Mouse (Mus musculus) C2C12 (cell line): Measurements from ENCODE around the gene Aldh3b2. TPM values are rescaled to one million over a fixed set of nuclear protein-coding genes. Genes with fewer than 3 reads are reported as not detected.

Experiments used
- H3K27me3 ChIP-seq: one replicate; pipeline ENCODE4 v1.6.1; 2011; ENCODE audit not compliant: control insufficient read depth, insufficient read depth, insufficient read length
- H3K36me3 ChIP-seq: one replicate; pipeline ENCODE4 v1.6.1; 2011; ENCODE audit not compliant: control insufficient read depth, insufficient read depth
- H3K4me3 ChIP-seq: one replicate; pipeline ENCODE4 v1.5.1; 2011; ENCODE audit warnings: mild to moderate bottlenecking, control low read depth; ENCODE audit not compliant: poor library complexity, insufficient read depth, severe bottlenecking
- H3K79me2 ChIP-seq: one replicate; pipeline ENCODE4 v1.6.1; 2011; ENCODE audit not compliant: control insufficient read depth, insufficient read depth
- H3K79me3 ChIP-seq: one replicate; pipeline ENCODE4 v1.6.1; 2011; ENCODE audit warnings: low read depth, control low read depth
- H3ac ChIP-seq: one replicate; pipeline ENCODE3; 2011; ENCODE audit warnings: low read depth; ENCODE audit not compliant: control insufficient read depth, insufficient read length
- CEBPB ChIP-seq: IDR thresholded peaks from one replicate; pipeline ENCODE4 v1.6.1; 2011; ENCODE audit warnings: low read depth, mild to moderate bottlenecking, control low read depth, moderate library complexity
- CTCF ChIP-seq: IDR thresholded peaks from one replicate; pipeline ENCODE4 v1.5.1; 2011; ENCODE audit not compliant: control insufficient read depth, insufficient read depth, insufficient read length
- FOSL1 ChIP-seq: IDR thresholded peaks from one replicate; pipeline ENCODE4 v1.8.0; 2011; ENCODE audit warnings: mild to moderate bottlenecking, low read length; ENCODE audit not compliant: poor library complexity, insufficient read depth, severe bottlenecking
- MAX ChIP-seq: IDR thresholded peaks from one replicate; pipeline ENCODE4 v1.6.1; 2011; ENCODE audit warnings: mild to moderate bottlenecking, control low read depth
- MYOD1 ChIP-seq: IDR thresholded peaks from one replicate; pipeline ENCODE4 v1.6.1; 2011; ENCODE audit warnings: low read depth; ENCODE audit not compliant: control insufficient read depth, insufficient read length
- MYOG ChIP-seq: IDR thresholded peaks from one replicate; pipeline ENCODE4 v1.6.1; 2011; ENCODE audit not compliant: control insufficient read depth, insufficient read length; ENCODE audit errors: extremely low read depth
- USF1 ChIP-seq: IDR thresholded peaks from one replicate; pipeline ENCODE4 v1.6.1; 2011; ENCODE audit warnings: low read depth, mild to moderate bottlenecking, control low read depth, moderate library complexity
- polyA plus RNA-seq: library from polyadenylated mRNA; unstranded; fragments of >200 nt; fragmentation: generic; extraction: Trizol; gene quantifications from one replicate; pipeline ENCODE4 v1.2.1, GENCODE M21; 2012; ENCODE audit warnings: missing spikeins

Aldh3b2 gene
- polyA plus RNA-seq, 1 experiment, result not detected

GRCm38 (mm10) chr19:3926279-3926678, 45.8 kb upstream of the Aldh3b2 start:
- H3ac ChIP-seq, result no peak overlapping the region
- H3K36me3 ChIP-seq, result no peaks in the 10 kb centered on the region
- no peak overlapping the region for H3K4me3 ChIP-seq
- TF ChIP-seq MYOG (no peak), CEBPB (no peak), USF1 (no peak), CTCF (peak; percentile 10), MAX (peak; percentile 83), MYOD1 (peak; percentile 37), FOSL1 (no peak)
- H3K27me3 ChIP-seq, result no peaks in the 10 kb centered on the region
- H3K79me3 ChIP-seq, result no peaks in the 10 kb centered on the region
- H3K79me2 ChIP-seq, result no peaks in the 10 kb centered on the region

- H3K79me3 ChIP-seq, result no peaks in the 10 kb centered on the region
- no peaks in the 10 kb centered on the region for H3K79me2 ChIP-seq
- H3K4me3 ChIP-seq, result no peak overlapping the region
- no peak overlapping the region for H3ac ChIP-seq
- TF ChIP-seq FOSL1, result no peak
- TF ChIP-seq CTCF, result no peak
- TF ChIP-seq MYOG, result no peak
- TF ChIP-seq USF1, result no peak
- TF ChIP-seq MAX, result no peak
- no peak for TF ChIP-seq CEBPB
- no peak for TF ChIP-seq MYOD1
- no peaks in the 10 kb centered on the region for H3K27me3 ChIP-seq
- H3K36me3 ChIP-seq, result no peaks in the 10 kb centered on the region
These were observed 45.4 kb upstream of the Aldh3b2 start for GRCm38 (mm10) chr19:3926685-3927084.

GRCm38 (mm10) chr19:3927989-3928388, 44.1 kb upstream of the Aldh3b2 start:
- Histone ChIP-seq H3K4me3 (no peak overlapping the region), H3K79me3 (no peaks in the 10 kb centered on the region), H3K36me3 (no peaks in the 10 kb centered on the region), H3K27me3 (no peaks in the 10 kb centered on the region), H3ac (no peak overlapping the region), H3K79me2 (no peaks in the 10 kb centered on the region)
- no peak for TF ChIP-seq MYOD1
- TF ChIP-seq CEBPB, result no peak
- TF ChIP-seq MYOG, result no peak
- TF ChIP-seq CTCF, result no peak
- TF ChIP-seq USF1, result no peak
- TF ChIP-seq MAX, result no peak
- no peak for TF ChIP-seq FOSL1

- Histone ChIP-seq H3ac (no peak overlapping the region), H3K4me3 (no peak overlapping the region), H3K27me3 (no peaks in the 10 kb centered on the region), H3K36me3 (no peaks in the 10 kb centered on the region), H3K79me3 (no peaks in the 10 kb centered on the region), H3K79me2 (no peaks in the 10 kb centered on the region)
- TF ChIP-seq MYOG (no peak), CTCF (no peak), CEBPB (no peak), FOSL1 (no peak), MYOD1 (no peak), MAX (no peak), USF1 (no peak)
These were observed 43.3 kb upstream of the Aldh3b2 start for GRCm38 (mm10) chr19:3928779-3929178.

GRCm38 (mm10) chr19:3929211-3929941, 42.8 kb upstream of the Aldh3b2 start, which contains the start of gene Aldh3b1:
Aldh3b1 (minus strand) TSS chr19:3929808.
- H3K36me3 ChIP-seq, result no peaks in the 10 kb centered on the region
- H3K4me3 ChIP-seq, result no peak within 1 kb of the TSS
- TF ChIP-seq USF1, result no peak

More at GRCm38 (mm10) chr19:3929211-3929941, 42.8 kb upstream of the Aldh3b2 start, which contains the start of gene Aldh3b1:
- H3K79me3 ChIP-seq, result no peaks in the 10 kb centered on the region
- H3K27me3 ChIP-seq, result no peaks in the 10 kb centered on the region
- H3K79me2 ChIP-seq, result no peaks in the 10 kb centered on the region
- peak within 1 kb of the TSS; percentile 20 for H3ac ChIP-seq
